Mouse (Mus musculus): Measurements from ENCODE around the gene Nbea. TPM values are rescaled to one million over a fixed set of nuclear protein-coding genes. Genes with fewer than 3 reads are reported as not detected.

Nbea gene
- polyA plus RNA-seq, 1 experiment from 2014 or later = 15.7 TPM

- no peak for ATAC-seq (ENCODE audit: insufficient number of reproducible peaks, insufficient read depth, low FRiP score, low read depth)
- WGBS = 70% methylated on average over 4 of the region's 4 CpGs
- no peaks in the 10 kb centered on the region for H3K9me3 ChIP-seq (ENCODE audit: control insufficient read depth, low read length)
- H3K4me3 ChIP-seq (ENCODE audit: control insufficient read depth in 1 of 2, insufficient read depth in 1 of 2, low read depth in 1 of 2, low read length in 2 of 2) = no peak overlapping the region
- H3K27ac ChIP-seq (replicated peaks in 1 of 2; ENCODE audit: control insufficient read depth in 1 of 2, insufficient read depth in 1 of 2, low read depth in 2 of 2, low read length in 2 of 2) = no peak overlapping the region
- no peak overlapping the region for H3K9ac ChIP-seq (ENCODE audit: low read length)
- H3K4me1 ChIP-seq (ENCODE audit: control insufficient read depth in 2 of 2, insufficient read depth in 2 of 2, low read length in 2 of 2) = no peaks in the 10 kb centered on the region
- H3K27me3 ChIP-seq (ENCODE audit: control insufficient read depth, insufficient read depth, low read length) = no peaks in the 10 kb centered on the region
- H3K4me2 ChIP-seq (ENCODE audit: low read length) = no peak overlapping the region
- peaks cover 9% of the 10 kb centered on the region; the same call in 1 of the 2 replicates for H3K36me3 ChIP-seq (ENCODE audit: control insufficient read depth, insufficient read depth, low read length)
These were observed 473.2 kb downstream of the Nbea start for GRCm38 (mm10) chr3:55710300-55710699.

DNA sequence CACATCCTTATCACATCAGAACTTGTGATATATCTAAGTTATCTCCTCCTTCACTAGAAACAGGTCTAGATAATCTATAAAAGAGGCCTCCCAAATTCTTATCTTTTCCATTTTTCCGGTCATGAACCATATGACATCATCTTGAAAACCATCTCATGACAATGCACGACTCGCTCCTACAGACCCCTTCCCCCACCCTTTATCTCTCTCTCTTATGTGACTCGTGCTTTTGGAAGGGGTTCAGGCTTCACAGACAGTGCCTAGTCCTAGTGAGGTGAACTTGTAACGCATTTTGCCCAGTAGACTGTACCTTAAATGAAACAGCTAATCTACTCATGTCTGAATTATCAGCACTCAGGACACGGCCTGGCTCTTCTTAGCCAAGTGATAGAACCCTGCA, 481.9 kb downstream of the Nbea start:
- H3K9ac ChIP-seq (ENCODE audit: low read length) = no peak overlapping the region
- H3K4me2 ChIP-seq (ENCODE audit: low read length) = no peak overlapping the region
- H3K4me3 ChIP-seq (ENCODE audit: control insufficient read depth in 1 of 2, insufficient read depth in 1 of 2, low read depth in 1 of 2, low read length in 2 of 2) = no peak overlapping the region
- WGBS = 19% methylated on average over 6 of the region's 6 CpGs
- H3K27me3 ChIP-seq (ENCODE audit: control insufficient read depth, insufficient read depth, low read length) = no peaks in the 10 kb centered on the region
- no peak overlapping the region for H3K27ac ChIP-seq (replicated peaks in 1 of 2; ENCODE audit: control insufficient read depth in 1 of 2, insufficient read depth in 1 of 2, low read depth in 2 of 2, low read length in 2 of 2)
- H3K4me1 ChIP-seq (ENCODE audit: control insufficient read depth in 2 of 2, insufficient read depth in 2 of 2, low read length in 2 of 2) = peaks cover 2 to 12% of the 10 kb centered on the region in 2 experiments
- no peaks in the 10 kb centered on the region for H3K9me3 ChIP-seq (ENCODE audit: control insufficient read depth, low read length)
- H3K36me3 ChIP-seq (ENCODE audit: control insufficient read depth, insufficient read depth, low read length) = no peaks in the 10 kb centered on the region
- no peak for ATAC-seq (ENCODE audit: insufficient number of reproducible peaks, insufficient read depth, low FRiP score, low read depth)

- no peak for ATAC-seq (ENCODE audit: insufficient number of reproducible peaks, insufficient read depth, low FRiP score, low read depth)
- WGBS = 97% methylated on average over 2 of the region's 2 CpGs
- H3K9me3 ChIP-seq (ENCODE audit: control insufficient read depth, low read length) = no peaks in the 10 kb centered on the region
These were observed 486.3 kb downstream of the Nbea start for GRCm38 (mm10) chr3:55697174-55697573.

DNA sequence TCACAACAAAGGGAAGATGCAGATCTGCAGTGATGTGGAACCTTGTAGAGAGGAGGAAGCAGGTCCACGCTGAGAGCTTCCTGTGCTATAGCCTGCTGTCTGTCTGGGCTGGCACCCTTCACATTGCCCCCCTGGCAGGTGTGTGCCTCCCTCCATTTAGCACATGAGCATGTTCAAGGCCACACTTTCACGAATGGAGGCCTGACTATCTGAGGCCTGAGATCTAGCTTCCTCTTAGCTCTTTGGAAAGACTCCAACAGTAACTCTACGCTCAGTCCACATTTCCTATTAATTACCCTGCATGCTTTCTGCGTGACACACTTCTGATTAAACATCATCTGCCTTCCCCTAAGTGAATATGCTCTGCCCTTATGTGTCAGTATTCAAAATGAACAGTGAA, 490.4 kb downstream of the Nbea start:
- Histone ChIP-seq H3K27me3 (ENCODE audit: control insufficient read depth, insufficient read depth, low read length) (no peaks in the 10 kb centered on the region), H3K4me1 (ENCODE audit: control insufficient read depth in 2 of 2, insufficient read depth in 2 of 2, low read length in 2 of 2) (peaks cover 4 to 6% of the 10 kb centered on the region in 2 experiments; a peak in 2 of 4 replicates), H3K27ac (replicated peaks in 1 of 2; ENCODE audit: control insufficient read depth in 1 of 2, insufficient read depth in 1 of 2, low read depth in 2 of 2, low read length in 2 of 2) (no peak overlapping the region), H3K4me3 (ENCODE audit: control insufficient read depth in 1 of 2, insufficient read depth in 1 of 2, low read depth in 1 of 2, low read length in 2 of 2) (no peak overlapping the region), H3K36me3 (ENCODE audit: control insufficient read depth, insufficient read depth, low read length) (0 out of 2 replicates have a peak, but pooled peaks cover 6% of the 10 kb centered on the region), H3K9me3 (ENCODE audit: control insufficient read depth, low read length) (no peaks in the 10 kb centered on the region), H3K4me2 (ENCODE audit: low read length) (no peak overlapping the region), H3K9ac (ENCODE audit: low read length) (no peak overlapping the region)
- 20% methylated on average over 4 of the region's 4 CpGs for WGBS
- no peak for ATAC-seq (ENCODE audit: insufficient number of reproducible peaks, insufficient read depth, low FRiP score, low read depth)

More at GRCm38 (mm10) chr3:55697174-55697573, 486.3 kb downstream of the Nbea start:
- Histone ChIP-seq H3K4me1 (ENCODE audit: control insufficient read depth in 2 of 2, insufficient read depth in 2 of 2, low read length in 2 of 2) (peaks cover 6 to 15% of the 10 kb centered on the region in 2 experiments), H3K27ac (replicated peaks in 1 of 2; ENCODE audit: control insufficient read depth in 1 of 2, insufficient read depth in 1 of 2, low read depth in 2 of 2, low read length in 2 of 2) (no peak overlapping the region), H3K4me3 (ENCODE audit: control insufficient read depth in 1 of 2, insufficient read depth in 1 of 2, low read depth in 1 of 2, low read length in 2 of 2) (no peak overlapping the region), H3K4me2 (ENCODE audit: low read length) (no peak overlapping the region), H3K27me3 (ENCODE audit: control insufficient read depth, insufficient read depth, low read length) (no peaks in the 10 kb centered on the region), H3K36me3 (ENCODE audit: control insufficient read depth, insufficient read depth, low read length) (0 out of 2 replicates have a peak, but pooled peaks cover 6% of the 10 kb centered on the region), H3K9ac (ENCODE audit: low read length) (no peak overlapping the region)

DNA sequence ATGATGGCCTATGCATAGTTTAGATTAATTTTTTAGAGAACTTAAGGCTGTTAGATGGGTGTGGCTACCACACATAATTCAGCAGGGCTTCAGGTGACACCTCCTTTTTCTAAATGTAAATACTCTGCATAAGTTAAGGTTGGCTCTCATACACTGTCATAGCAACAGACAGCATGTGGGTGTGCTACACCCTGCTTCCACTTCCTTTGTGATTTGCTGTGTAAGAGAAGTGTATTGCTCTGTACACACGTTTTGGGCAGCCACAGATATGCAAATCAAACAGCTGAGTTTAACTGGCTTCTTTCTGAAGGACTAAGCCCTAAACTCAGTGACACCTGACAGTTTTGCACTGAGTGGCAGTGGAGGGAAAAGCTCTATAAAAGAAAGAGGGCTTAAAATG, 495.4 kb downstream of the Nbea start:
- H3K9ac ChIP-seq (ENCODE audit: low read length) = no peak overlapping the region
- no peaks in the 10 kb centered on the region for H3K9me3 ChIP-seq (ENCODE audit: control insufficient read depth, low read length)
- ATAC-seq (ENCODE audit: insufficient number of reproducible peaks, insufficient read depth, low FRiP score, low read depth) = no peak
- H3K36me3 ChIP-seq (ENCODE audit: control insufficient read depth, insufficient read depth, low read length) = peaks cover 3% of the 10 kb centered on the region; the same call in 1 of the 2 replicates
- H3K4me3 ChIP-seq (ENCODE audit: control insufficient read depth in 1 of 2, insufficient read depth in 1 of 2, low read depth in 1 of 2, low read length in 2 of 2) = no peak overlapping the region
- peaks cover 5 to 13% of the 10 kb centered on the region in 2 experiments for H3K4me1 ChIP-seq (ENCODE audit: control insufficient read depth in 2 of 2, insufficient read depth in 2 of 2, low read length in 2 of 2)
- no peak overlapping the region for H3K4me2 ChIP-seq (ENCODE audit: low read length)
- H3K27me3 ChIP-seq (ENCODE audit: control insufficient read depth, insufficient read depth, low read length) = no peaks in the 10 kb centered on the region
- 49% methylated on average over 1 of the region's 1 CpGs for WGBS
- H3K27ac ChIP-seq (replicated peaks in 1 of 2; ENCODE audit: control insufficient read depth in 1 of 2, insufficient read depth in 1 of 2, low read depth in 2 of 2, low read length in 2 of 2) = no peak overlapping the region

GRCm38 (mm10) chr3:55686993-55687392, 496.5 kb downstream of the Nbea start:
- Histone ChIP-seq H3K27me3 (ENCODE audit: control insufficient read depth, insufficient read depth, low read length) (no peaks in the 10 kb centered on the region), H3K4me3 (ENCODE audit: control insufficient read depth in 1 of 2, insufficient read depth in 1 of 2, low read depth in 1 of 2, low read length in 2 of 2) (no peak overlapping the region), H3K4me1 (ENCODE audit: control insufficient read depth in 2 of 2, insufficient read depth in 2 of 2, low read length in 2 of 2) (peaks cover 2 to 10% of the 10 kb centered on the region in 2 experiments; a peak in 3 of 4 replicates), H3K9me3 (ENCODE audit: control insufficient read depth, low read length) (no peaks in the 10 kb centered on the region), H3K36me3 (ENCODE audit: control insufficient read depth, insufficient read depth, low read length) (peaks cover 3% of the 10 kb centered on the region; the same call in 1 of the 2 replicates), H3K27ac (replicated peaks in 1 of 2; ENCODE audit: control insufficient read depth in 1 of 2, insufficient read depth in 1 of 2, low read depth in 2 of 2, low read length in 2 of 2) (no peak overlapping the region), H3K9ac (ENCODE audit: low read length) (no peak overlapping the region), H3K4me2 (ENCODE audit: low read length) (no peak overlapping the region)
- no peak for ATAC-seq (ENCODE audit: insufficient number of reproducible peaks, insufficient read depth, low FRiP score, low read depth)
- 82% methylated on average over 6 of the region's 6 CpGs for WGBS

- no peak overlapping the region for H3K9ac ChIP-seq (ENCODE audit: low read length)
- H3K4me2 ChIP-seq (ENCODE audit: low read length) = no peak overlapping the region
- no peak overlapping the region for H3K27ac ChIP-seq (replicated peaks in 1 of 2; ENCODE audit: control insufficient read depth in 1 of 2, insufficient read depth in 1 of 2, low read depth in 2 of 2, low read length in 2 of 2)
- H3K27me3 ChIP-seq (ENCODE audit: control insufficient read depth, insufficient read depth, low read length) = no peaks in the 10 kb centered on the region
- peaks cover 3% of the 10 kb centered on the region; the same call in 1 of the 2 replicates for H3K36me3 ChIP-seq (ENCODE audit: control insufficient read depth, insufficient read depth, low read length)
- 86% methylated on average over 6 of the region's 6 CpGs for WGBS
- H3K4me3 ChIP-seq (ENCODE audit: control insufficient read depth in 1 of 2, insufficient read depth in 1 of 2, low read depth in 1 of 2, low read length in 2 of 2) = no peak overlapping the region
- peaks cover 2 to 10% of the 10 kb centered on the region in 2 experiments; a peak in 3 of 4 replicates for H3K4me1 ChIP-seq (ENCODE audit: control insufficient read depth in 2 of 2, insufficient read depth in 2 of 2, low read length in 2 of 2)
- H3K9me3 ChIP-seq (ENCODE audit: control insufficient read depth, low read length) = no peaks in the 10 kb centered on the region
- ATAC-seq (ENCODE audit: insufficient number of reproducible peaks, insufficient read depth, low FRiP score, low read depth) = no peak
These were observed 497.9 kb downstream of the Nbea start for GRCm38 (mm10) chr3:55685627-55686026.

GRCm38 (mm10) chr3:55684892-55685291, 498.6 kb downstream of the Nbea start:
- peaks cover 3% of the 10 kb centered on the region; the same call in 1 of the 2 replicates for H3K36me3 ChIP-seq (ENCODE audit: control insufficient read depth, insufficient read depth, low read length)
- peaks cover 2 to 10% of the 10 kb centered on the region in 2 experiments; a peak in 3 of 4 replicates for H3K4me1 ChIP-seq (ENCODE audit: control insufficient read depth in 2 of 2, insufficient read depth in 2 of 2, low read length in 2 of 2)
- no peak for ATAC-seq (ENCODE audit: insufficient number of reproducible peaks, insufficient read depth, low FRiP score, low read depth)
- no peak overlapping the region for H3K4me3 ChIP-seq (ENCODE audit: control insufficient read depth in 1 of 2, insufficient read depth in 1 of 2, low read depth in 1 of 2, low read length in 2 of 2)
- no peaks in the 10 kb centered on the region for H3K9me3 ChIP-seq (ENCODE audit: control insufficient read depth, low read length)
- no peak overlapping the region for H3K4me2 ChIP-seq (ENCODE audit: low read length)
- no peak overlapping the region for H3K9ac ChIP-seq (ENCODE audit: low read length)
- no peaks in the 10 kb centered on the region for H3K27me3 ChIP-seq (ENCODE audit: control insufficient read depth, insufficient read depth, low read length)
- 76% methylated on average over 4 of the region's 4 CpGs for WGBS
- no peak overlapping the region for H3K27ac ChIP-seq (replicated peaks in 1 of 2; ENCODE audit: control insufficient read depth in 1 of 2, insufficient read depth in 1 of 2, low read depth in 2 of 2, low read length in 2 of 2)
